In genomic region chr2:127482533-127482911, GRCm38 (mm10) we compare ENCODE assay signal across 7 mouse cellular contexts. TPM values are rescaled to one million over a fixed set of nuclear protein-coding genes. Genes with fewer than 3 reads are reported as not detected.
DNase-seq lines count a peak whose midpoint lies in the region; ATAC-seq and TF ChIP-seq lines count a peak whose summit lies in the region.

No protein-coding gene starts in this region.

- H3K9ac ChIP-seq in ES-E14 (ENCODE audit: insufficient read depth, low read depth, low read length, poor library complexity, severe bottlenecking): peak overlapping the region; percentile 66; the same call in 1 of the 2 replicates
- peak overlapping the region; percentile 41; the same call in 1 of the 2 replicates for H3K9ac ChIP-seq in forebrain, embryonic 14.5 days (ENCODE audit: low read length)
- no peak overlapping the region; the same call in 1 of the 2 replicates for H3K9ac ChIP-seq in stomach, embryonic 15.5 days

- intact Hi-C loops in heart, postnatal 36 days (cut with DNase I): no loop called here

- no peaks in the 10 kb centered on the region for H3K9me3 ChIP-seq in ES-E14 (ENCODE audit: control insufficient read depth, insufficient read depth, low read depth, low read length)
- no peaks in the 10 kb centered on the region for H3K9me3 ChIP-seq in forebrain, embryonic 14.5 days (replicated peaks; ENCODE audit: control insufficient read depth, low read length)
- H3K9me3 ChIP-seq in limb, embryonic 10.5 days (replicated peaks): no peaks in the 10 kb centered on the region
- no peaks in the 10 kb centered on the region for H3K9me3 ChIP-seq in stomach, embryonic 15.5 days

- in situ Hi-C loops in ES-E14 (cut with MboI; ENCODE audit: low sequenced_read_pairs in 2 of 2, unreplicated experiment in 2 of 2): no loop called here

- ATAC-seq in forebrain, embryonic 14.5 days: peak; percentile 74
- ATAC-seq in stomach, embryonic 15.5 days (ENCODE audit: insufficient read depth, low FRiP score, low read depth): peak; percentile 81

- peak overlapping the region; percentile 62 to 73 for H3K4me3 ChIP-seq in ES-E14 (ENCODE audit: insufficient read depth in 1 of 2, low read depth in 1 of 2, low read length in 2 of 2, poor library complexity in 1 of 2, severe bottlenecking in 1 of 2)
- peak overlapping the region; percentile 32 for H3K4me3 ChIP-seq in forebrain, embryonic 14.5 days (ENCODE audit: low read depth, low read length)
- H3K4me3 ChIP-seq in limb, embryonic 10.5 days: peak overlapping the region; percentile 63
- H3K4me3 ChIP-seq in stomach, embryonic 15.5 days (replicated peaks): peak overlapping the region; percentile 56

- peak; percentile 59 for DNase-seq in ES-E14 (ENCODE audit: low read depth, low spot score)
- peak; percentile 81 for DNase-seq in adrenal gland, adult 2 months
- peak; percentile 60 for DNase-seq in forebrain, embryonic 14.5 days (ENCODE audit: low spot score)
- peak; percentile 84 to 86 for DNase-seq in heart, postnatal 36 days
- DNase-seq in limb, embryonic 10.5 days (ENCODE audit: low spot score): peak; percentile 79
- peak; percentile 77 for DNase-seq in mesoderm, embryonic 11.5 days (ENCODE audit: low read depth, low spot score)

- H3K27me3 ChIP-seq in forebrain, embryonic 14.5 days (replicated peaks; ENCODE audit: control insufficient read depth, insufficient read depth, low read length): peaks cover 51% of the 10 kb centered on the region
- peaks cover 88% of the 10 kb centered on the region for H3K27me3 ChIP-seq in limb, embryonic 10.5 days (ENCODE audit: low read depth, poor library complexity, severe bottlenecking)
- peaks cover 52% of the 10 kb centered on the region for H3K27me3 ChIP-seq in stomach, embryonic 15.5 days (replicated peaks)

- peaks cover 0 to 5% of the 10 kb centered on the region in 2 experiments; a peak in 2 of 4 replicates for H3K4me1 ChIP-seq in ES-E14 (ENCODE audit: control insufficient read depth in 2 of 2, insufficient read depth in 2 of 2, low read length in 2 of 2, poor library complexity in 1 of 2)
- peaks cover 17% of the 10 kb centered on the region for H3K4me1 ChIP-seq in forebrain, embryonic 14.5 days (ENCODE audit: control insufficient read depth, insufficient read depth, low read length)
- peaks cover 37% of the 10 kb centered on the region for H3K4me1 ChIP-seq in limb, embryonic 10.5 days
- peaks cover 23% of the 10 kb centered on the region for H3K4me1 ChIP-seq in stomach, embryonic 15.5 days

- under 1% methylated on average over 21 of the region's 21 CpGs for WGBS in forebrain, embryonic 14.5 days
- under 1% methylated on average over 21 of the region's 21 CpGs for WGBS in limb, embryonic 10.5 days
- under 1% methylated on average over 21 of the region's 21 CpGs for WGBS in stomach, embryonic 15.5 days

- H3K36me3 ChIP-seq in ES-E14 (ENCODE audit: control insufficient read depth, insufficient read depth, low read length, poor library complexity, severe bottlenecking): no peaks in the 10 kb centered on the region
- H3K36me3 ChIP-seq in forebrain, embryonic 14.5 days (ENCODE audit: control insufficient read depth, insufficient read depth, low read length): no peaks in the 10 kb centered on the region
- H3K36me3 ChIP-seq in limb, embryonic 10.5 days: no peaks in the 10 kb centered on the region
- no peaks in the 10 kb centered on the region for H3K36me3 ChIP-seq in stomach, embryonic 15.5 days

- H3K4me2 ChIP-seq in forebrain, embryonic 14.5 days (ENCODE audit: low read length): peak overlapping the region; percentile 60
- H3K4me2 ChIP-seq in stomach, embryonic 15.5 days: peak overlapping the region; percentile 92

- H3K27ac ChIP-seq in ES-E14 (ENCODE audit: insufficient read depth, low read depth, low read length, poor library complexity, severe bottlenecking): peak overlapping the region; percentile 2; the same call in 1 of the 2 replicates
- H3K27ac ChIP-seq in forebrain, embryonic 14.5 days (ENCODE audit: low read depth, low read length): no peak overlapping the region
- H3K27ac ChIP-seq in limb, embryonic 10.5 days: peak overlapping the region; percentile 75
- peak overlapping the region; percentile 35; the same call in 1 of the 2 replicates for H3K27ac ChIP-seq in stomach, embryonic 15.5 days

TF ChIP-seq in ES-E14, 5 proteins besides CTCF, POLR2A, EP300 and RAD21:
- no peak for TF ChIP-seq ZC3H11A (IDR thresholded peaks at IDR 0.05; ENCODE audit: borderline replicate concordance, low read depth, low read length)
- no peak for TF ChIP-seq HCFC1 (IDR thresholded peaks at IDR 0.05; ENCODE audit: borderline replicate concordance, insufficient read depth, low read length)
- no peak for TF ChIP-seq MAFK (IDR thresholded peaks at IDR 0.05; ENCODE audit: insufficient read depth, low read depth, low read length)
- no peak for TF ChIP-seq ZNF384 (IDR thresholded peaks at IDR 0.05; ENCODE audit: low read depth, low read length)
- TF ChIP-seq CHD2 (IDR thresholded peaks at IDR 0.05; ENCODE audit: low read depth, low read length): no peak

RNA-seq across cellular contexts. Expression of gene Fahd2a, which starts 38.2 kb away (rescaled TPM):
- 6.6 and 8.7 TPM in 2 replicates for total RNA-seq in ES-E14 (2012; rRNA removed)
- 10 to 100 TPM; 33.3 to 43.0 TPM for total RNA-seq in adrenal gland, adult 2 months (2021)
- 26.9 and 28.6 TPM in 2 replicates for polyA plus RNA-seq in adrenal gland, adult 2 months (2012; rRNA removed)
- 32.1 and 32.8 TPM in 2 replicates for polyA plus RNA-seq in forebrain, embryonic 14.5 days (2014; fragmentation: Nextera tagmentation; extraction: Ambion mirVana)
- 10 to 100 TPM; 34.1 to 44.3 TPM for total RNA-seq in heart, postnatal 36 days (2021)
- 15.6 and 21.1 TPM in 2 replicates for polyA plus RNA-seq in limb, embryonic 10.5 days (2016; fragmentation: Nextera tagmentation; extraction: Ambion mirVana)
- 24.6 and 25.2 TPM in 2 replicates for polyA plus RNA-seq in stomach, embryonic 15.5 days (2015; fragmentation: Nextera tagmentation; extraction: Ambion mirVana)

RNA-seq across cellular contexts. Expression of gene Kcnip3, which starts 39.4 kb away (rescaled TPM):
- 3.0 and 5.3 TPM in 2 replicates for total RNA-seq in ES-E14 (2012; rRNA removed)
- total RNA-seq in adrenal gland, adult 2 months (2021): 1 to 10 TPM; 4.2 to 6.4 TPM
- polyA plus RNA-seq in adrenal gland, adult 2 months (2012; rRNA removed): 6.4 and 6.9 TPM in 2 replicates
- polyA plus RNA-seq in forebrain, embryonic 14.5 days (2014; fragmentation: Nextera tagmentation; extraction: Ambion mirVana): 13.8 and 15.1 TPM in 2 replicates
- total RNA-seq in heart, postnatal 36 days (2021): 1 to 10 TPM in 1 of 2 experiments, under 1 TPM in 1; 0.94 to 1.9 TPM
- polyA plus RNA-seq in limb, embryonic 10.5 days (2016; fragmentation: Nextera tagmentation; extraction: Ambion mirVana): 2.1 and 2.2 TPM in 2 replicates
- 2.5 and 3.0 TPM in 2 replicates for polyA plus RNA-seq in stomach, embryonic 15.5 days (2015; fragmentation: Nextera tagmentation; extraction: Ambion mirVana)

RNA-seq across cellular contexts. Expression of gene Gpat2, which starts 57.5 kb away (rescaled TPM):
- 26.4 and 27.3 TPM in 2 replicates for total RNA-seq in ES-E14 (2012; rRNA removed)
- under 1 TPM; 0.14 to 0.31 TPM for total RNA-seq in adrenal gland, adult 2 months (2021)
- 0.19 and 0.61 TPM in 2 replicates for polyA plus RNA-seq in adrenal gland, adult 2 months (2012; rRNA removed)
- 0.21 TPM in 1 of 2 replicates, not detected in the other for polyA plus RNA-seq in forebrain, embryonic 14.5 days (2014; fragmentation: Nextera tagmentation; extraction: Ambion mirVana)
- not detected for total RNA-seq in heart, postnatal 36 days (2021)
- 0.10 TPM in 2 replicates for polyA plus RNA-seq in limb, embryonic 10.5 days (2016; fragmentation: Nextera tagmentation; extraction: Ambion mirVana)
- polyA plus RNA-seq in stomach, embryonic 15.5 days (2015; fragmentation: Nextera tagmentation; extraction: Ambion mirVana): 0.15 and 0.30 TPM in 2 replicates

RNA-seq across cellular contexts. Expression of gene Prom2, which starts 58.7 kb away (rescaled TPM):
- 0.45 and 1.0 TPM in 2 replicates for total RNA-seq in ES-E14 (2012; rRNA removed)
- under 1 TPM; 0.37 to 0.83 TPM for total RNA-seq in adrenal gland, adult 2 months (2021)
- 0.42 and 0.63 TPM in 2 replicates for polyA plus RNA-seq in adrenal gland, adult 2 months (2012; rRNA removed)
- 0.04 TPM in 1 of 2 replicates, not detected in the other for polyA plus RNA-seq in forebrain, embryonic 14.5 days (2014; fragmentation: Nextera tagmentation; extraction: Ambion mirVana)
- total RNA-seq in heart, postnatal 36 days (2021): under 1 TPM in 1 of 2 experiments, not detected in 1; 0.81 TPM
- 2.3 and 2.6 TPM in 2 replicates for polyA plus RNA-seq in limb, embryonic 10.5 days (2016; fragmentation: Nextera tagmentation; extraction: Ambion mirVana)
- polyA plus RNA-seq in stomach, embryonic 15.5 days (2015; fragmentation: Nextera tagmentation; extraction: Ambion mirVana): 10.4 and 11.4 TPM in 2 replicates
